ENCODE assay signal across 21 mouse cellular contexts in genomic region chr12:13291453-13291852, GRCm38 (mm10).
"Had no signal": no experiment of that assay in that cellular context is flagged by ENCODE, and none has a peak within 500 bp of the region (broad histone marks: within the 10 kb centered on the region; RNA-seq: fewer than 3 reads in every experiment).

No protein-coding gene starts in this region.

- ATAC-seq: hindbrain, postnatal 0 days; intestine, embryonic 16.5 days; liver, embryonic 12.5 days had no signal

- H3K9ac ChIP-seq: heart, embryonic 12.5 days; hindbrain, embryonic 13.5 days; hindbrain, embryonic 15.5 days; limb, embryonic 13.5 days; limb, embryonic 15.5 days; liver, embryonic 12.5 days; liver, embryonic 14.5 days had no signal

- H3K4me3 ChIP-seq: heart, embryonic 10.5 days; heart, embryonic 12.5 days; hindbrain, embryonic 13.5 days; hindbrain, embryonic 15.5 days; limb, embryonic 13.5 days; limb, embryonic 15.5 days; liver, embryonic 12.5 days had no signal

- H3K4me2 ChIP-seq: heart, embryonic 12.5 days; hindbrain, embryonic 13.5 days; hindbrain, embryonic 15.5 days; limb, embryonic 13.5 days; limb, embryonic 15.5 days; liver, embryonic 12.5 days had no signal

- H3K4me1 ChIP-seq: heart, embryonic 10.5 days; heart, embryonic 12.5 days; hindbrain, embryonic 13.5 days; limb, embryonic 15.5 days; liver, embryonic 12.5 days had no signal

- H3K9me3 ChIP-seq: heart, embryonic 10.5 days; heart, embryonic 12.5 days; hindbrain, embryonic 13.5 days; hindbrain, embryonic 15.5 days; limb, embryonic 13.5 days; limb, embryonic 15.5 days; liver, embryonic 12.5 days had no signal

- DNase-seq: gastrocnemius, postnatal 14 days; gastrocnemius, postnatal 36 days; heart, adult 18-20 months; heart, postnatal 10 days; kidney, adult 11 months; kidney, adult 2 months; kidney, adult 9 months; kidney, postnatal 14 days; layer of hippocampus, adult 9-11 months; layer of hippocampus, postnatal 36 days; left cerebral cortex, postnatal 4 days had no signal

- H3K27ac ChIP-seq: heart, embryonic 10.5 days; hindbrain, embryonic 13.5 days; hindbrain, embryonic 15.5 days; hindbrain, postnatal 0 days; limb, embryonic 13.5 days; limb, embryonic 15.5 days; liver, embryonic 12.5 days; liver, embryonic 14.5 days had no signal

- H3K27me3 ChIP-seq: heart, embryonic 12.5 days; hindbrain, embryonic 13.5 days; hindbrain, embryonic 15.5 days; limb, embryonic 13.5 days; limb, embryonic 15.5 days; liver, embryonic 12.5 days had no signal
